Mouse (Mus musculus) frontal cortex, adult 2 months (tissue): ENCODE data around the gene Gpc6. TPM values are rescaled to one million over a fixed set of nuclear protein-coding genes. Genes with fewer than 3 reads are reported as not detected.

Experiments used
- DNase-seq, 2 experiments: peaks; one replicate each; pipeline ENCODE4 v3.0.0; 2022; ENCODE audit warnings: low spot score in 1 of 2; ENCODE audit errors: extremely low spot score in 1 of 2
- polyA plus RNA-seq: library from polyadenylated mRNA; depleted of rRNA; stranded (reverse); fragments of >200 nt; gene quantifications from 2 replicates; pipeline ENCODE4 v1.2.3, GENCODE M21; 2012

Gene Gpc6
- polyA plus RNA-seq, 1 experiment = 4.3 TPM

DNA sequence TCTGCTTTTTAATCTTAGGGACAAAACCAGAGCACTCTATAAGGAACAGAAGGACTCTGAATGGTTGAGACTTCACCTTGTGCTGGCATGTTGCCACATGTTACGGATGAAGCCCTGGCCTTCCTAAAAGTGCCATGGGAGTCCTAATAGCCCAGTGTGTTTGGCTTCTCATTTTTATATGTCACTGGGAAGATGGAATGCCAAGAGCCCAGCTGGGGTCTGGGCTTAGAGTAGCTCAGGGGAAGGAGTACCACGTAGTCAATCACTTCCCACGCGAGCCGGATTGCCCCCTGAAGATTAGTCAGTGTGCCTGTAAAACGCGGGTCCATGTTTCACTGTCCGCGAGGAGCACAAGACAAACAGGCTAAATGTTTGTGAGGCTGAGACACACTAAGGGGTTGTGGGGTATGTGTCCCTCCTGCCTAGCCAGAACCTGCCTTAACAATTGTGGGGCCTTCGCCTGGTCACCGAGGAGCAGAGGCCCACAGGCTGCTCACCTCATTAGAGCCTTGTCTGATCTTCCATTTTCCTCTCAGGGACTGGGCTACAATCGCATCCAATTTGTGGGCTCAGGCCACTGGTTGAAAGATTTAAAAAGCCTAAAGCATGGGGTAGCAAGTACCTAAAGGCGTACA lies 852.9 kb downstream of the Gpc6 start:
- no peak for DNase-seq

DNA sequence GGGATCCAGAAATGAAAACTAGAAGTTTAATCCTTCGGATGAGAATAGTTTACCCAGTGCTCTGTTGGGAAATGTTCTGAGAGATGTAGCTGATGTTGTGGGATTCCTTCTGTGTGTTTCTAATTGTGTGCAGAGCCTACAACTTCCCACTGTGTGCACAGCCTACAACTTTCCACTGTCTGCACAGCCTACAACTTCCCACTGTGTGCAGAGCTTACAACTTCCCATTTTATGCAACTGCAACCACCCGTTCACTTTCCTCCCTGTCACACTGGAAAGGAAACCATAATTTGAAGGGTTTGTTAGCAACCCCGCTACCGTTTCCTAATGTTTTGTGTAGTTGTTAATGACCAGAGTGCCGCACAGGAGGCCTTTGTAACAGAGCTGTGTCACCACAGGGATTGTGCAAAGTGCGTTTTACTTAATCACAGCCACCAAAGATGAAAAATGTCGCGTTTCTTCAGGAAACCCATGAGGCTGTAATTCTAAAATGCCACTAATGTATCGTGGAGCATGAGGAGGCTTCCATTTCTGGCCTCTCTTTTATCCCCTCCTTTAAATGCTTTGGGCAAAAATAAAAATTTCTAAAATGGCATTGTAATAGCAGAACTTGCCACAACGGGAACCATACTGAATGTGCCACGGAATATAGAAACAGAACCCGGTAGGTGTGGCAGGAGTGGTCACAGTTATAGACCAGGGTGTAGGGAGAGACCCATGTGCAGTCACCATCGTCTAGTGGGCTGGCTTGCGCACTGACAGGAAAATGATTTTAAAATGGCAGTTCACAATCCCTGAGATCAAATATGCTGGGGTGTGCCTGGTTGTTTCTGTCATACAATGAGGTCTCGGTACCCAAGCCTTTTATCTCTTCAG lies 853.7 kb downstream of the Gpc6 start:
- DNase-seq = no peak

DNA sequence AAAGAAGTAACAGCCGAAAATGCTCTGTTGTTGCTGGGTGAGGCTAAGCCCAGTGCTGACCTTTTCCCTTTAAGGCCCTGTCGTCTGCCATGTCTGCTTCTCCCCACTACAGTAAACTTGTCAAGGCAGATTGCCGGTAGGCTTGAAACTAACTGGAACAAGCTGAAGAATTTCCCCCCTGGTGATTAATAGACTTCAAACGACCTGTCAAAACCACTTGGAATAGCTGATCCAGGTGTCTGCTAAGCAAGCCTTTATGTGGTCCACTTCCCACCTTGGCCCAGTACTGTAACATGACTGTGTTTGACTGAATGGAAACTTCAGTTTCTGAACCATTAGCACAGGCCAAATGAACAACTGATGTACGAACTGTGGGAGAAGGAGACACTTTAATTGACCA lies 856.6 kb downstream of the Gpc6 start:
- no peak for DNase-seq

DNA sequence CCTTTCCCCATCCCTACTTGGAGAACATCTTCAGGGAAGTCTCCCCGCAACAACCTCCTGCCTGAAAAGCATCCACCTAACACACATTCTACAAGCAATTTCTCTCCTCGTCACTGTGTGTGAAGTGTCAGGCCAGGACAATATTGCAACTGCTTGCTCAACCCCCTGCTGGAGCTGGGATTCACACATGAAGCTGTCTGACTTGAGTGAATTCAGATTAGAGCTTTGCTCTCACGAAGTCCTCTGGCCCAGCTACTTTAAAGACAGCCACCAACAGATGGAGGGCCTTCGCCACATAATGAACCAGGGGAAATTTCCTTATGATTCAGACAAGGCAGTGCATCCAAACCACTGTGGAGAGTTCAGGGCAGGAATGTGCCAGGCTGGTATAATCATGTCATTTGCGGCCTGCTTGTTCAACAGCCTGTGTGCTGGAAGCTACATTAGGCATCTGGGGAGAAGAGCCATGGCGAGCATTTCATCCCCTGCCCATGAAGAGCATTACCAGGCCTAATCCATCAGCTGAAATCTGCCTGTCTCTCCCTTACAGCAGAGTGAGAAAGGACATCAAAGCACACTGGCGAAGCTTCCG lies 858.7 kb downstream of the Gpc6 start:
- DNase-seq = no peak

DNA sequence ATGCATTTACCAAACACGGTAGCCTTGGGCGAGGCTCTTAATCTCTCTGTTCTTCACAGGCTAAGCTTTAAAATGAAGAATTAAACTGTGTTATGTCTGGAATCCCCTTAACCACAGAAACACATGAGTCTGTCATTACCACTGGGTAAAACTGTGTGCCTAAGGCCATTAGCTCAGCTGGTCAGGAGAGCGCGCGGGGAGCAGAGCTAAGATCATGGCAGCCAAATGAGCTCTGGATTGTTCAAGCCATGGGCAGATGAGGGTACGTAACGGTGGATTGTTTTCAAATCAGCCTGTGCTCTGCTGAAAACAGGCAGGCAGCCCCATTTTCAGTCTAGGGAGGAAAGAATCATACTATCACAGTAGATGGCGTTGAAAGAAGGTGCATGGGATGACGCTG lies 859.8 kb downstream of the Gpc6 start:
- no peak for DNase-seq

DNA sequence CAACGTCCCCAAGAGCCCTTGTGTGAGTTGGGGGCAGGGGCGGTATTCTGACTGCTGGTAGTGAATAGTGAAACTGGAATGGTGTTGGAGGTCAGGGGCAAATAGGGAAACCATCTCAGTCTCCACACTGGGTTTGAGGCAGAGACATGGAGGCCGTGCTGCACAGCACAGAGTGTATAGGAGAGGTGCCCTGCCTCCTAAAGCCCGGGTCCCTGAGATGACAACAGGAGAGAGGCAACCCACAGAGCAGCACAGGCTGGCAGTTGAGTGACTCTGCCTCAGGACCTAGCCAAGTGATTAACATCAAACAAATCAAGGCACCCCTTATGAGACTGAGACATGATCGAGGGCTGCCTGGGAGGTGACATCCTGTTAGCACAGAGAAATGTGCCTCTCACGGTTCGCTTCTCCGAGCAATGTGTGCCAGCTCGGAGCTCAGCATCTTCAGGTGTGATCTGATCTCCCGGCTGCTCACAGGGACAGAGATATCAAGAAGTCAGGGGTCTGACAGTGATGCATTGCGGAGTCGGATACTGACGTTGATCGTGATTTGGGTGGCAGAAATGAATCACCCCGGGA lies 860.5 kb downstream of the Gpc6 start:
- no peak for DNase-seq

DNA sequence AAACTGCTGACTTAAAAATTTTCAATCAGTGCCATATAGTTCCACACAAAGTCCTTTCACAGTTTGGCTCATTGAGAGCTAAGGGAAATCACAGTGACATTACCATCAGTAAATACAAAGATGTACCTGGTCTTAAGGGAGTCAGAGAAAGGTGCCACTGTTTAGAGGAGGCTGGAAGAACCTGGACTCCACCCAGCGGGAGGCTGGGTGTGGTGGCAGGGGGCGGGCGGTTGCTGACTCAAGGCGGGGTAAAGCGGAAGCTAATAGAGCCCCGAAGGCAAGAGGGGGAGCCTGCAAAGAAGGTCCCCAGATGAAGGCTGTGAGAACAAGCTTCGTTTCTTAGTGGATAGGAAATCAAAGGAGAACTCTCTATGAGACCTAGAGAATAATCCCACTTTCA lies 861.5 kb downstream of the Gpc6 start:
- no peak for DNase-seq

DNA sequence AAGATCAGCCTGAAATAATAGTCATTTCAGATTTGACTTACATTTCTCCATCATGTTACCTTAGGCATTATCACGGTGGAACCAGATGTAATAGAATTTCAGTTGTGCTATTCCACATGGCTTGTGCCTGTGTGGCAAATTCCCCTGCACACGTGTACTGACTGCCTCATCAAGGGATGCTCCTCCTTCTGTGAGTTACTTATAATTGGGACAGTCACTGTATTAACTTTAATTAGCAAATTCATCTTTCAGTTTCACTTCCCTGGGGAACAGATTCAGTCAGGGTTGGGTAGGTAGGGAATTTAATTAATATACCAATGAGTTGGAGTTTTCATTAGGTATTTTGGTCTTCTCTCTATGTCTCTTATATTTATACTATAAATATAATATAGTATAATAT lies 869.8 kb downstream of the Gpc6 start:
- DNase-seq = no peak

DNA sequence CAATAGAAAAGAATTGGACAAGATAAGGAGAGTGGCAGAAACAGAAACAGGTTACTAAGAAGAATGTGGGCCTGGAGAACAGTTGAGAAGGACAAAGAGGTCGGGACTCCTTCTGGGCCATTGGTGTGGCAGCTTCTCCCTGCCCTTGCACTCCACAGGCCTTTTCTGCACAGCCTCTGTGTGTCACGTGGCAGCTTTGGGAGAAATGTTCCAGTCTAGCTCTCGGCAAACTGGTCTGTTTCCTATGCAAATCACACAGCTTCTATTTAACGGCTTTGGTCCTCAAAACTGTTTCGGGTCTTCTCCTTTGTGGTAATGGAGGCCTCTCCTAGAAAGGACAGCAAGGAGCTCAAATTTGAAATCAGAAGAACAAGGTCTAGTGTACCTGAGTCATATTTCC lies 871.5 kb downstream of the Gpc6 start:
- DNase-seq = no peak

DNA sequence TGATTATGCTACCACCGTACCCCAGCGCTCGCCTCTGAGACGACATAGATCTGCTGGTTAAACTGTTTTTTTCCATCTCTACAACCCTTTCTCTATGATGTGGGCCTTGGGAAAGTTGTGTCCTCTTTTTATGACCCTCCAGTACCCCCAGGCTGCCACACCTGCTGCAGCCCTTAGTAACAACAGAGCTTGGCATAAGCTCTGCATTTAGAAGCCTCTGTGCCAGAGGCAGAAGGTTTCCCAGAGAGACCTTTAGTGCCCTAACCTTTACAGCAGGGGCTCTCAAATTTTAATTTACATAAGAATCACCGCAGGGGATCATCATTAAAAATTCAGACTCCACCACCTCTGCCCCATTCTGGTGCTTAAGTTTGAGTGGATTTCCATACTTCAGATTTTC lies 875.3 kb downstream of the Gpc6 start:
- DNase-seq = no peak

DNA sequence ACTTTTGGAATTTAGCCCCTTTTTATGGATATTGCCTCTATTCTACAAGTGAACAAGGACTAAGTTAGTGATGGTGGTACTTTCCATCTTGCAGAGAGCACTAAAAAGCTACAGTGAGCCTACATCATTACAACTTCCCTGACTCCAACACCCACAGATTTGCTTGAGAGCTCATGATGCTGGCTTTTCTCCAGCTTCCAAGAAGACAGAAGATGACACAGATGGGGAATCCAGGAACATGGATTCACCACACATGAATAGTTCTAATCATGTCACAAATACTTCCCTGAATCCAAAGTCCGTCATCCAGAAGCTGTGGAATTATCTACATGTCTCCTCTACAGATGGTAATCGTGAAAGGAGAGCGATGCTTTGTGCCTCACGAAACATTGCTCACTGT lies 882.7 kb downstream of the Gpc6 start:
- no peak for DNase-seq

DNA sequence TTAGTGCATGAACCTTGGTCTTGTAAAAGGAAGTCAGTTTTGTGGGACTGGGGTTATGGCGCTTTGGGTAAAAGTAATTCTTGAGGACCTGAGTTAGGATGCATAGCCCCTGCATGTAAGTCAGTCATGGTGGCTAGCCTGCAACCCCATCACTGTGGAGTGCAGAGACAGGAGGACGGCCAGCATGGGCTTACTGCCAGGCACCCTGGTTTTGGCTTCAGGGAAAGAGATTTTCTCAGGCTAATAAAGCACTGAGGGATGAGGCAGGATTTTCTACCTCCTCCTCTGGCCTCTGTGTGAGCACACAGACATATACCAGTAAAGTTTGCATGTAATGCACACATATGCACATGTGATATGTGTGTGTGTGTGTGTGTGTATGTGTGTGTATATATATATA lies 883.2 kb downstream of the Gpc6 start:
- DNase-seq = no peak

DNA sequence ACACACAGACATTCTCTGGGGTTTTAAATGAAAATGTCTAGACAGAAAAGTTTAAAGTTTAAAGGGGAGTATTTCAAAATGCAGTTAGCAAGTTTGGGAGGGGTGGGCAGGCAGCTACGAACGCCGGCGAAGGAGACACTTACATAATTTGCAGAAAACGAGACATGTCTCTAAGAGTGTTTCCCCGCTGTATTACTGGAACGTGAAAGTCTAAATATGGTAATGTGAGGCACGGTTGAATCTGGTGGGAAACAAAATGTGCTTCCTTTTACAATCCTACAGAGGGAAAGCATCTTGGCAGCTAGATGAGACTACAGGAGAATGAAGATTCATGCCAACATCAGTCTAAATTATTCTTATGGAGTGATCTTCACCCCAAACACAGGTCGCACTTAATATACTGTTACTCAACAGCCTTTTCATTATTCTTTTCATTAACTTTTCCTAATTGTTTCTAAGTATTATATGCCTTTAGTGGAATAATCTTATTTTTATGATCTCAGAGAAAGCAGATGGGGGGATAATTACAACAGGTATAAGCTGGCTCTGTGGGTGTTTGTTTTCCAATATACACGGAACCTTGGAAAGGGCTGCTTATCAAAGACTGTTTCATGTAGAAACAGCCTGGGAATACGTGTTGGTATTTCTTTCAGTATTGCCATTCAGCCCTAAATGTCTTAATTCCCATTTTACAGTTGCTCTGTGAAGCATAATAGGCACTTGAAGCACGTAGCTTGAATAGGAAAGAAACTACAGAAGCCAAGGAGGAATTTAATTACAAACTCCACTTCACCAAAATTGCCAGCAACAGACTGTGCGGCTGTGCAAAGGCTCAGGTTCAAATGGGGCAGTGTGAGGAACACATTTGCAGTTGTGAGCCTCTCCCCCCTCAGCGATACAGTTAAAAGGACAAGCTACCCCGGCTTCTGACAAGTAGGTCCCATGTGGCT lies 885.5 kb downstream of the Gpc6 start:
- DNase-seq = peak in 1 of 2 experiments; percentile 45

DNA sequence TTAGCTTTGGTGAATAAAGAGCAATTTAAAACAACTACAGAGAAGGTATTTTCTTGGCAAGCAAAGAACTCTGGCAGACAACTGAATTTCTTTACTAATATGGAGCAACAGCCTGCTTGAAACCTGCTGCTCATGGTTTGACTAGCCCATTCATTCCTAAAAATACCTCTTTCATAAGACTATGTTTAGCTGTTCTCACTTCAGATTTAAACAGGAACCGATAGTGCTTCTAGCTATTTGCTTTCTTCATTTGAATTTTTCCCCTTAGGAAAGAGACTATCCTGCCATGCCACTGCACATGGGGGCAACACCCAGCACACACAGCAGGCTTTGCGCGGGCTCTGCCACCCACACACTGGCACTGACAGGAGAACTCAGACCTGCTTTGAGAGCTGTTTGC lies 888.4 kb downstream of the Gpc6 start:
- peak; percentile 49 to 73 for DNase-seq

DNA sequence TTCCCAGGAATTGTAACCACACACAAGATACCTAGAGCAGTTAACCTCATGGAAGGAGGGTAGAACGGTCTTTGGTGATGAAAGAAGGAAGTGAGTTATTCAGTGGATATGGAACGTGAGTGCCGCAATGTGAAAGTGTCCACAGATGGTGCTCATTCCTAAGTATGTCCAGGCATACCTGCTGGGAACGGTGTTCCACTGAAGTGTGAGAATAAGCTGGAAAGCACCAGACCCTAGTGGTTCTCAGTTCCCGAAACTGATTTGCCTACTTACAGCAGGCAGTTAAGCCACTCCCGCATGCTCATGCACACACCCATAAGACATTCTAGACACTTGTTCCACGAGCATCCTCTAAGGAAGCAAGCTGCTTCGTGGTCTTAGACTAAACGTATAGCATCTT lies 890.9 kb downstream of the Gpc6 start:
- DNase-seq = no peak

DNA sequence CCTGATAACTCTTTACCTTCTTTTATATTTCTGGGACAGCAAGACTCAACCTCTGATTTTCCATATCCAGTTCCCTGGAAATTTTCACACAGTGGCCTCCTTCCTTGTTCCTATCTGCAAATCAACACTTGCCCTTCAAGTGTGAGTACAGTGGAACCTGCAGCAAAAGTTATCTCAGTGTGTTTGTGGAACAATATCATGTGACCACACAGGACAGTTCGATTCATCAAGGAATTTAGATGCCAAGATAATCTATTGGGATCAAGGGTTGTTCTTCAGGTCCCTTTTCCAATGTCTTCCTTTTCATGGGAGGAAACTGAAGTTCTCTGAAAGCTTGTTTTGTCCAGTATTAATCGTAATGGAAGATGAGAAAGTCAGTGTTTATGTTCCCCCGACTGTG lies 891.6 kb downstream of the Gpc6 start:
- no peak for DNase-seq

DNA sequence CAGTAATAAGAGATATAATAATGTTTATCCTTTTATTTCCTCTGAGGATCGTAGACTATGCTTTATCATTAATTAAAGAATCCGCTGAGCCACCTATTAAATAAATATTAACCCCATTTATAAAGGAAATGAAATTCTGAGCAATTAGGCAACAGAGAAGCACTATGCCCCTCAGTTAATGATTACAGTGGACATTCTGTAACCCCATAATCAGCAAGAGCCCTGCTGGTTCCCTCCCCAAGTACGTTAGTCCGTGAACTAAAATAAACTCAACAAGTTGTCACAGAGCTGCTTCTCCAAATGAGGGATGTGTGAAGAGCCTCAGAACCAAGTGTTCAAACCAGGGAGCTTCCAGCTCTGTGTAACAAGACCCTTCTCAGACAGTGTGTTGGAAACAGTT lies 892.1 kb downstream of the Gpc6 start:
- no peak for DNase-seq

DNA sequence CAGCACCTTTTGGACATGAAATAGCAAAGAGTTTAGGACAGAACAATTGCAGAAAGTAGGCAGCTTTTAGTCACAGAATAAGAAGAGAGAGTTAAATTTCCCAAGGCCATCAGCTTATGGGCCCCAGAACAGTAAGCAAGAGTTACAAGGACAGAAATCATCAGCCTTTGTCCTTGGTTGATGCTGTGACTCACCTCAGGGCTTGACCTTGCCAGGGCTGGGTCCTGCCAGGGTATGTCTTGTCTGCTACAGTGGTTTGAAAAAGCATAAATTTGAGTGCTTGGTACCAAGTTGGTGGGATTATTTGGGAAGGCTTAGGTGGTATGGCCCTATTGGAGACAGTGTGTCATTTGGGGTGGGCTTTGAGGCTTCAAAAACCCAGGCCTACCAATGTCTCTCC lies 899.4 kb downstream of the Gpc6 start:
- no peak for DNase-seq

DNA sequence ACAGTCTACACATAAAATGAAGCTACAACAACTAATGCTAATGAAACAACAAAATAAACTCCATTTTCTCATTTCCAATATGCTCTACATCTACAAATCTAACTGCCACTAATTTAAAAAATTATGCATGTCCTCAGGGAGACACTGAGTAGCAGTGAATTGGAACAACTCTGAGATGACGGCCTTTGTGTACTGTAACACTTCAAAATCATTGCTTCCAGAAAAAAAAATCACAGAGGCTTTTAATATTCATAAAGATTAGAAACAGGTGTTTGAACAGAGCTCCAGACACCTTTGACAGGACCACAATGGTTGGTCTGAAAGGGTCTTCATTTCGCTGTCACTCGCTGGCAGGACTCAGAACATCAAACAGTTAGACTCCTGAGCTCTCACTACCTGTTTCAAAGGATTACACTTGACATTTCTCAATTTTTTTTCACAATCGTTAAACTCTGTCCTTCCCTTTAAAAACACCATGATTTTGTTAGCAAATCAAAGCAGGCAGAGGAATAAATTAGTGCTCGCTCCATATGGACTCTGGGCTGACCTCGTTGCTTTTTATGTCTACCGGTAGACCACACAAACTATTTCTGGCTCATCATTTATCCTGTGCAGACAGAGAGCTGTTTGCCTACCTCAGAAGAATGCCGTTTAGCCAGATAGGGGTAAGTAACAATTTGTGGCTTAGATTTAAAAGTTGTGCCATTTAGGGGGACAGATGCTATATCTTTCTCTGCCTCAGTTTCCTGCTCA lies 901.4 kb downstream of the Gpc6 start:
- no peak for DNase-seq

DNA sequence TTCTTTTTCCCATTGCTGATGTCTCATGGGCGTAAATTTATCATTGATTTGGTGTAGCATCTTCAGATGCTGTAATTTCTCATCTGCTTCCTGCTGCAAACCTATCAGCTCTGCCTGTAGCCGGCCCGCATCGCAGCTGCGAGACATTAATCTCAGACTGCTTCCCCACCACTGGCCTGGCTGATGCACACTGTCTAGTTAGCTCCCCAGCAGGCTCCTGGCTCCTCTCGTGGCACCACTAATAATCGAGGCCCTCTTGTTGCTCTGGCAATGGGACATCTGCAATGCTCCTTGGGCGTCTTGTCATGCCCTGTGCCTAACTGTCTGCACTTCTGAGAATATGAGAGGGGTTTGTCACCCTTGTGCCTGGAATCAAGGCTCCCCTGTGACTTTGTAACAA lies 906.2 kb downstream of the Gpc6 start:
- no peak for DNase-seq
